Mouse (Mus musculus) embryonic facial prominence, embryonic 14.5 days (tissue): Measurements from ENCODE around the gene Zfp420. TPM values are rescaled to one million over a fixed set of nuclear protein-coding genes. Genes with fewer than 3 reads are reported as not detected.

Experiments used
- microRNA-seq: library from miRNA; unstranded; fragments of <30 nt; microRNA quantifications from one replicate; pipeline ENCODE4, GENCODE M21; 2016; ENCODE audit warnings: borderline number of aligned reads
- polyA plus RNA-seq: library from polyadenylated mRNA; unstranded; fragments of >200 nt; fragmentation: Nextera tagmentation; extraction: Ambion mirVana; gene quantifications from 2 replicates; pipeline ENCODE4 v1.2.1, GENCODE M21; 2014

Zfp420 gene
- polyA plus RNA-seq, 1 experiment from 2014 or later, result 6.4 TPM

Small RNAs within 50 kb of the gene (microRNA-seq; reads per million reads assigned to microRNA genes)
- gene Mir7668, result not detected

Other genes starting within 250 kb of the Zfp420 start
- not detected in 2 replicates for gene Catsperg2, start 132.9 kb upstream of the Zfp420 start, polyA plus RNA-seq
- gene Zfp84, start 91.4 kb upstream of the Zfp420 start, polyA plus RNA-seq, result 15.7 and 17.0 TPM in 2 replicates
- gene Zfp30, start 76.0 kb upstream of the Zfp420 start, polyA plus RNA-seq, result 9.4 and 10.4 TPM in 2 replicates
- 12.8 and 14.5 TPM in 2 replicates for gene Zfp790, start 43.9 kb upstream of the Zfp420 start, polyA plus RNA-seq
- 3.6 and 4.4 TPM in 2 replicates for gene Zfp940, start 6.3 kb upstream of the Zfp420 start, polyA plus RNA-seq
- 12.0 and 13.7 TPM in 2 replicates for gene Zfp27, start 46.6 kb downstream of the Zfp420 start, polyA plus RNA-seq
- gene Zfp383, start 48.2 kb downstream of the Zfp420 start, polyA plus RNA-seq, result 9.9 and 10.1 TPM in 2 replicates
- gene Zfp74, start 94.1 kb downstream of the Zfp420 start, polyA plus RNA-seq, result 8.9 and 10.3 TPM in 2 replicates
- 29.5 and 29.9 TPM in 2 replicates for gene Zfp568, start 124.0 kb downstream of the Zfp420 start, polyA plus RNA-seq
- 4.4 and 6.4 TPM in 2 replicates for gene Zfp14, start 191.4 kb downstream of the Zfp420 start, polyA plus RNA-seq
- 6.4 and 7.0 TPM in 2 replicates for gene Zfp82, start 212.9 kb downstream of the Zfp420 start, polyA plus RNA-seq
- 1.4 and 2.5 TPM in 2 replicates for gene Gm26920, start 230.4 kb downstream of the Zfp420 start, polyA plus RNA-seq
- 7.9 and 11.2 TPM in 2 replicates for gene Zfp566, start 230.5 kb downstream of the Zfp420 start, polyA plus RNA-seq
- 136 and 141 TPM in 2 replicates for gene Zfp260, start 234.8 kb downstream of the Zfp420 start, polyA plus RNA-seq